Mouse (Mus musculus): Measurements from ENCODE around the gene Slc37a1. TPM values are rescaled to one million over a fixed set of nuclear protein-coding genes. Genes with fewer than 3 reads are reported as not detected.

Slc37a1 gene
- total RNA-seq, 2 experiments from 2014 or later = 7.0 to 9.8 TPM

Other genes starting within 250 kb of the Slc37a1 start
- gene Abcg1, start 229.1 kb upstream of the Slc37a1 start, total RNA-seq (2021) = 10 to 100 TPM; 10.0 to 12.7 TPM
- gene Tff3, start 157.1 kb upstream of the Slc37a1 start, total RNA-seq (2021) = not detected
- not detected for gene Tff2, start 142.5 kb upstream of the Slc37a1 start, total RNA-seq (2021)
- gene Tff1, start 121.5 kb upstream of the Slc37a1 start, total RNA-seq (2021) = not detected
- not detected for gene Tmprss3, start 87.8 kb upstream of the Slc37a1 start, total RNA-seq (2021)
- under 1 TPM in 1 of 2 experiments, not detected in 1; 0.07 TPM for gene Ubash3a, start 78.9 kb upstream of the Slc37a1 start, total RNA-seq (2021)
- 1 to 10 TPM; 4.8 to 5.2 TPM for gene Rsph1, start 9.4 kb upstream of the Slc37a1 start, total RNA-seq (2021)
- gene Pde9a, start 99.4 kb downstream of the Slc37a1 start, total RNA-seq (2021) = 1 to 10 TPM; 3.2 to 3.7 TPM
- gene Wdr4, start 233.2 kb downstream of the Slc37a1 start, total RNA-seq (2021) = 10 to 100 TPM; 20.5 to 24.0 TPM
- 100 to 1,000 TPM; 372 to 422 TPM for gene Ndufv3, start 233.3 kb downstream of the Slc37a1 start, total RNA-seq (2021)

Measured in adrenal gland, postnatal 36 days (tissue).